Mouse (Mus musculus) layer of hippocampus, postnatal 25 days (tissue): ENCODE measurements around the gene Nyx. TPM values are rescaled to one million over a fixed set of nuclear protein-coding genes. Genes with fewer than 3 reads are reported as not detected.

Experiments used
- DNase-seq, 2 experiments: peaks; one replicate each; pipeline ENCODE4 v3.0.0; 2022; ENCODE audit warnings: mixed read lengths in 2 of 2, low spot score in 1 of 2; ENCODE audit errors: extremely low spot score in 1 of 2
- total RNA-seq, 2 experiments: library from RNA; stranded (reverse); gene quantifications; 2 replicates each; pipeline ENCODE4 v1.2.3; 2021

The Nyx gene
- total RNA-seq, 2 experiments from 2014 or later, result 0.81 to 1.2 TPM

GRCm38 (mm10) chrX:13489761-13490160, 23.9 kb downstream of the Nyx start:
- DNase-seq, result no peak

GRCm38 (mm10) chrX:13490941-13491340, 25.0 kb downstream of the Nyx start:
- no peak for DNase-seq

DNA sequence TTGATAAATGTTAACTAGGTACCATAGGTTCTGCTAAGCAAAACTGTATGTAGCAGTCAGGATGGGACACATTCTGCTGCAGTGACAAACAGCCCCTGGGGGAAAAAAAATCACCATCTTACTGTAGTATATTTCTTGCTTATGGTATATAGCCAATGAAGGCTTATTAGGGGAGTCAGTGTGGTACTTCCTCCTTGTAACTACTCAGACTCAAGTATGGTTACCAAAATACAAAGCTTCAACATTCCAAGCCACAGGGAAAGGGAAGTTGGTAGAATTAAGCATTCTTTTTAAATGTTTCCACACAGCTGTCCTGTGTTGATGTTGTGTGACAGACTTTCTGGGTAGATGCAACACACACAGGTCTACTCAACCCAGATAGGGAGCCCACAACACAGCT, 27.0 kb downstream of the Nyx start:
- DNase-seq, result no peak

DNA sequence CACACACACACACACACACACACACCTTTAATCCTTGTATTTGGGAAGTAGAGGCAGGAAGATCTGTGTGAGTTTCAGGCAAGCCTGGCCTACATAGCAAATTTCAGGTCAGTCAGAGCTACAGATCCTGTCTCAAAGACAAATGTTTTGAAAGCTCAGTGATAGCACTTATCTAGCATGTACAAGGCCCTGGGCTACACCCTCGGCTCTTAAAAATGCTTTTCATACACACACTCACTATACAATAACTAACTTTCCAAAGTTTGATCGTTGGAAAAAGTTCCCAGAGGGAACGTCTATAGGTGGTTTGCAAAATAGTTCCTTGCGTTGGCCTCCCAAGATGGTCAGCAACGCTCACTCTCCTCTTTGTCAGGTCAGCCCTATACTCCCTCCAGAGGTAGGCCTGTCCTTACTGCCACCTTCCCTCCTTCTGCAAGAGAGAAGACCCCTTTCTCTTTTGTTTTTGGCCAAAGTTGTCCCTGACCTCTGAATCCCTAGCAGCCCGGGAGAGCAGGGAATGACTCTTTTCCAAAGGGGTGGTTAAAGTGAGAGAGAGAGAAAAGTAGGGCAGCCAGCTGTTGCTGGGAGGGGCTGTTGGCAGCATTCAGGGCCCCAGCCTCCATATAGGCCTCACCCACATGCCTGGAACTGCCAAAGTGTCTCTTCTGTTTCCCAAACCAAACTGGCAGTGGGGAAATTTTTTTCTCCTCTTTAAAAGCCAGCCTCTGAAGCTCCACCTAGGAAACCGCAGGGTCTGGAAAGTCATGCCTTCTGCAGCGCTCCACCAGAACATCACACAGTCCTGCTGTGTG, 29.2 kb downstream of the Nyx start:
- no peak for DNase-seq

DNA sequence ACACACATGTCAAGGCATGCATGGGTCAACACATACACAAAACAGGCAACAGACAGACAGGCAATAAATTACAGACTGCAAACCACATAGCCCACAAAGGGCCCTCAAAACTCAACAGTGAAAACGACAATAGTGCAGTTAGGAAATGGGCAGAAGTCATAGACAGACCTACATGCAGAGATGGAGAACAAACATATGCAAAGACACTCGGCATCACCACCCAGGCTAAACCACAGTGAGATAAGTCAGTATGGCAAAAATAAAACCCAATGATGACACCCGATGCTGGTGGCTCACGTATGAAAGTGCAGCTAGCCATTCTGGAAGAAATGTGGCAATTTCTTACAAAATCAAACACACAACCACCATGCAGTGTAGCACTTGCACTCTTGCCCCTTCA, 34.4 kb downstream of the Nyx start:
- DNase-seq, result no peak

- no peak for DNase-seq
Measured at GRCm38 (mm10) chrX:13502862-13503375, 37.0 kb downstream of the Nyx start.

GRCm38 (mm10) chrX:13504389-13504788, 38.5 kb downstream of the Nyx start:
- no peak for DNase-seq

DNA sequence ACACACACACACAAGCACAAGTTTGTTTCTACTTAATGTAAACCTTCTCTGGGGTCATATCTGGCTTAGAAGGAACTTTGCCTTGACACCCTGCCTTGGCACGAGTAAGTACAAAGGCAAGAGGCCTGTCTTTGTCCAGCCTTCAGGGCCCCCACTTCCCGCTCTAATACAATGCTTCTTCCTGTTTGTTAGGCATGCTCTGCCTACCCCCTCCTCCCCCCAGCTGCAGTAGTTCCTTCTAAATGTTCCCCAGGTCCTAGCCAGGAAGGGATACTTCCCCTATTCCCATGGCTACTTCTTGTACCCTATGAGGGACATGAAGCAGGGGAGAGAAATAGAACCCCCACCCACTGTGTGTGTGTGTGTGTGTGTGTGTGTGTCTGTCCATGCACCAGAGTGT, 40.5 kb downstream of the Nyx start:
- no peak for DNase-seq

- no peak for DNase-seq
Measured at GRCm38 (mm10) chrX:13513127-13513526, 47.2 kb downstream of the Nyx start.

DNA sequence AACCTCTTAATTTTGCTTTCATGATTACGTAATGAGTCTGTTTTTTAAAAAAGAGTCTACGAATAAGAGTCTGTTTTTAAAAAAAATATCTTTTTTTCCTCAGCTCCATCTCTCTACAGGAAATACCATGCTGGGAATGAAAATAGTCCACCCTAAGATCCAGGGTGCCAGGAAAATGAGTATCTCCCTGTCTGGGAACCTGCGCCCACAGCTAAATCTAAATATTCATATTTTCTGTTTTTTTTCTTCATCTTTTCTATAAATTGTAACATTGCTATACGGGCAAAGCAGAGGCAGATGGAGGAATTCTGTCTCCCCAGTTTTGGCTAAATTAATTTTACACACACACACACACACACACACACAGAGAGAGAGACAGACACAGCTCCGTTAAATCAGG, 48.0 kb downstream of the Nyx start:
- no peak for DNase-seq

DNA sequence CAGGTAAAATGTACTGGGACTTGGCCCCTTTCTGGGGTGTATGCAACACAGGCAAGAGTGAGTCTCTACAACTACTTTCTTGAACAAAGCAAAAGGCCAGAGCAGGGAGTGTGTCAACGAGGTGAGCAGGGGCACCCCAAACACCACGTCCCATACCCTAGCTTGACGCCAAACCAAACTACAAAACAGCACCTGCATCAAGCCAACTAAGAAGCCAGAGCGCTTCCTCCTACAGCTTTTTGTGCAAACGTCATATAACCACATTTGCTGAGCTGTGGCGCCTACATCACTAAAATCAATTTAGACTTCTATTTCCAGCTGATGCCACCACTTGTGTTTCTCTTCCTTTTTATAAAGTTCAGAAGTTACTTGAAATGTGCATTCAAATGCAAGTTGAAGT, 50.5 kb downstream of the Nyx start:
- DNase-seq, result no peak

DNA sequence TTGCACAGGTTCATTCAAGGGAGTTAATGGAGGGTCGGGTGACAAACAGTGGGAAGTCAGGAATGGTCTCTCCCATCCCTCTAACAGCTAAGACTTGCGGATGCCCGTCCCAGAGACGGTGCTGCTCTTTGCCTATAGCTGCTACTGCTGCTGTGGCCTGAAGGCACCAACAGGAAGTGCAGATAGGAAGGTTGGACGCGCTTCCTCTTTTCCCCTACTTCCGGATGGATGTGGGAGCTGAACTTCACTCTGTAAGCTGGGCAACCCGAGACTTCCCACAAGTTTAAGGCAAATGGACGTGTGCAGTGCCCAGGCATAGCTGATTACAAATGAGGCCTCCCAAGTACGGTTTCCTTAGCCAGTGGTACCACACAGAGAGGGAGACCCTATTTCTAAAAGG, 52.1 kb downstream of the Nyx start:
- no peak for DNase-seq

DNA sequence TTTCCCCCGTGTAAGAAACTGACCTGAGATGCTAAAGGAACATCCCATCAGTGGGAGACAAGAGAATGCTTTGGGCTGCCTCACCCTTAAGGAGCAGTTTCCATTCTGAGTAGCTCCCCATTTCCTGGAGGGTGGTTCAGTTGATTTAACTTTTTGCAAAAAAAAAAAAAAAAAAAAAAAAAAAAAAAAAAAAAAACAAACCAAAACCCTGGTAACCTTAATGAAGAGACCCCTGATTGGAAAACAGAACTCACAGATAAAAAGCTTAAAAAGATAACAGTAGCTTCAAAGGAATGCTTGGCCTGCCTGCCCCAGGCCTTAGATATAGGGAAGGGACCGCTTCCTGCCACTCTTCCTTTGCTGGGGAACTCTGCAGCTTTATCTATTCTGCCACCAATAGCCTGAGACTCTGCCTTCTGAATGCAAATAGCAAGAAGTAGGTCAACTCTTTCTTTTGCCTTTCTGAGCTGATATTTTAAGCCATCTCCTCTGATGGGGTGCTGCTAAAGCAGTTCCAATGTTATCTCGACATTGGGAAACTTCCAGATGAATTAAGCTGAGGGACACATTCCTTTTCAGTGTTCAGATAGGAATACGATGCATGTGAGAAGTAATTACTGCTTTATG, 53.0 kb downstream of the Nyx start:
- DNase-seq, result no peak

DNA sequence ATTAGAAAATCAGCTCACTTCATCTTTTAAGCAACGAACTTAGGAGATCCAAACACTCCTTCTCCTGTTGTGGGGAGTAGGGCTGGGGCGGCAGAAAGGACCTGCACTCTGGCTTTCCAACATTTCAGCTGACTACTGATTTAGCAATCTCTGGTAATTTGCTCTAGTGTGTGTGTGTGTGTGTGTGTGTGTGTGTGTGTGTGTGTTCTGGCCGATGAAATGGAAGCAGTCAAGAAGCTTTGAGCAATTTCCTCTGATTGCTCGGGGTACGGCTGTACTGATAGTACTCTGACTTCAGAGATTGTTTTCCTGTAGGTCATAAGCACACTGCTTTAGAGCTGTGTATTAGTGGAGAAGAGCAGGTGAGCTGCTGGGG, 53.5 kb downstream of the Nyx start:
- DNase-seq, result no peak

GRCm38 (mm10) chrX:13520566-13520965, 54.7 kb downstream of the Nyx start:
- DNase-seq, result no peak

DNA sequence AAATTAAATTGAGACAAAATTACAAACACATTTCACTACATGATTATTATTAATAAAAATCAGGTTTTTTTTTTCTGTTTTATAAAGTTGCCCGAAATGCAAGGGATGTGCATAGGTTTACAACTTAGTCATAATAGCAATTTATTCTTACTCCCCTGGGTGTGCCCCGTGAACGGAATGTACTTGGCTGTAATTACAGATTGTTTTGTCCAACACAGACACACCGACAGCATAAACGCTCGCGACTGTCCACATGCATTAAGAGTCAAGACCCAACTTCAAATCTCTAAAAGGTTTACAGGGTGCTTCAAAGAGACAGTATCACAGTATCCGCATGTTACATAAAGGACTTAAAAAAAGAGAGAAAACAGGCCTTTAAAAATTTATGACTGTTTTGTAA, 55.4 kb downstream of the Nyx start:
- DNase-seq, result no peak

Other genes starting within 250 kb of the Nyx start
- 100 to 1,000 TPM; 163 to 190 TPM for gene Ddx3x, start 185.1 kb upstream of the Nyx start, total RNA-seq
- gene Gpr34, start 166.0 kb downstream of the Nyx start, total RNA-seq, result 10 to 100 TPM; 14.3 to 14.6 TPM
- not detected for gene Gpr82, start 195.3 kb downstream of the Nyx start, total RNA-seq